Mouse (Mus musculus): ENCODE results near the gene Mdm4. TPM values are rescaled to one million over a fixed set of nuclear protein-coding genes. Genes with fewer than 3 reads are reported as not detected.

The Mdm4 gene
- polyA plus RNA-seq, 1 experiment, result 7.4 TPM

DNA sequence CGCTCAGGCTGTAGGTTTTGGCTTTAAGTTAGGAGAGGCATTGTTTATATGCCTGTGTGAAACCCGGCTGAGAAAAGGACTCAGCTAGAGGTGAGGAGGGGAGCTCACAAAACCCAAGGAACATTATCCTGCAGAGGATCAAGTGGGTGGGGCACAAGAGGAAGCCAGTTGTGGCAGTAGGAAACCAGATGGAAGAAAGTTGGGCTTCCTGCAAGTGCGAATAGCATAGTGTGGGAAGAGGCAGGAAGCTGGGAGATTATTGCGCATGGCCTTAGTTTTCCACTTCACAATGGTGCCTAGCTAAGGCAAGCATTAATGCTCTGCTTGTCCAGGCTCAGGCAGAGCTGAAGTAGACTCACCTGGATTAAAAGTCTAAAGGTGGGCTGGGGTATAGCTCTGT, 30.3 kb upstream of the Mdm4 start:
- TF ChIP-seq FOSL1 (IDR thresholded peaks at IDR 0.05; ENCODE audit: insufficient read depth, low read length, poor library complexity, severe bottlenecking) (no peak), CEBPB (IDR thresholded peaks at IDR 0.05; ENCODE audit: low read depth) (no peak), MYOG (IDR thresholded peaks at IDR 0.05; ENCODE audit: control insufficient read depth, extremely low read depth, insufficient read length) (no peak), MAX (IDR thresholded peaks at IDR 0.05) (no peak), USF1 (IDR thresholded peaks at IDR 0.05; ENCODE audit: low read depth) (no peak), CTCF (IDR thresholded peaks at IDR 0.05; ENCODE audit: control insufficient read depth, insufficient read depth, insufficient read length) (no peak), MYOD1 (IDR thresholded peaks at IDR 0.05; ENCODE audit: control insufficient read depth, insufficient read length, low read depth) (no peak)

DNA sequence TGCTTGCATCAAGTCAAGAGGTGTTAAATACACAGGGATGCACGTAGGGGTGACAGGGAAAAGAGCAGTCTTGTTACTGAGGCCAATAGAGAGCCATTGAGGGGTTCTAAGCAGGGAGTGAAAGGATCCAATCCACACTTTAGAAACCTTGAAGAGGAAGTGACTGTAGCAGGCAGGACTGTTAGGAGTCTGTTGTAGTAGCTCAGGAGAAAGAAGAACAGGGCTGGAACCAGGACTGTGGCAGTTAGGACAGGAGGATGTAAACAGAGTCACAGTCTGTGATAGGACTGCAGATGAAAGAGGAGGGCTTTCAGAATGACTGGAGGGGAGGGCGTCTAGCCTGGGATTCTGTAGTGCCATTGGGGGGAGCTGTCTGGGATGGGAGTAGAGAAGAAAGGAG, 29.2 kb upstream of the Mdm4 start:
- Histone ChIP-seq H3ac (ENCODE audit: control insufficient read depth, insufficient read length, low read depth) (no peak overlapping the region), H3K79me3 (ENCODE audit: low read depth) (no peaks in the 10 kb centered on the region), H3K36me3 (ENCODE audit: control insufficient read depth, insufficient read depth) (no peaks in the 10 kb centered on the region), H3K4me3 (ENCODE audit: insufficient read depth, poor library complexity, severe bottlenecking) (no peak overlapping the region), H3K27me3 (ENCODE audit: control insufficient read depth, insufficient read depth, insufficient read length) (no peaks in the 10 kb centered on the region), H3K79me2 (ENCODE audit: control insufficient read depth, insufficient read depth) (no peaks in the 10 kb centered on the region)
- TF ChIP-seq FOSL1 (IDR thresholded peaks at IDR 0.05; ENCODE audit: insufficient read depth, low read length, poor library complexity, severe bottlenecking) (no peak), CTCF (IDR thresholded peaks at IDR 0.05; ENCODE audit: control insufficient read depth, insufficient read depth, insufficient read length) (no peak), CEBPB (IDR thresholded peaks at IDR 0.05; ENCODE audit: low read depth) (no peak), USF1 (IDR thresholded peaks at IDR 0.05; ENCODE audit: low read depth) (no peak), MAX (IDR thresholded peaks at IDR 0.05) (no peak), MYOG (IDR thresholded peaks at IDR 0.05; ENCODE audit: control insufficient read depth, extremely low read depth, insufficient read length) (no peak), MYOD1 (IDR thresholded peaks at IDR 0.05; ENCODE audit: control insufficient read depth, insufficient read length, low read depth) (no peak)

More for the DNA sequence above, 30.3 kb upstream of the Mdm4 start:
- no peaks in the 10 kb centered on the region for H3K79me2 ChIP-seq (ENCODE audit: control insufficient read depth, insufficient read depth)
- H3K4me3 ChIP-seq (ENCODE audit: insufficient read depth, poor library complexity, severe bottlenecking), result no peak overlapping the region
- no peaks in the 10 kb centered on the region for H3K36me3 ChIP-seq (ENCODE audit: control insufficient read depth, insufficient read depth)
- H3ac ChIP-seq (ENCODE audit: control insufficient read depth, insufficient read length, low read depth), result no peak overlapping the region
- no peaks in the 10 kb centered on the region for H3K27me3 ChIP-seq (ENCODE audit: control insufficient read depth, insufficient read depth, insufficient read length)
- no peaks in the 10 kb centered on the region for H3K79me3 ChIP-seq (ENCODE audit: low read depth)

DNA sequence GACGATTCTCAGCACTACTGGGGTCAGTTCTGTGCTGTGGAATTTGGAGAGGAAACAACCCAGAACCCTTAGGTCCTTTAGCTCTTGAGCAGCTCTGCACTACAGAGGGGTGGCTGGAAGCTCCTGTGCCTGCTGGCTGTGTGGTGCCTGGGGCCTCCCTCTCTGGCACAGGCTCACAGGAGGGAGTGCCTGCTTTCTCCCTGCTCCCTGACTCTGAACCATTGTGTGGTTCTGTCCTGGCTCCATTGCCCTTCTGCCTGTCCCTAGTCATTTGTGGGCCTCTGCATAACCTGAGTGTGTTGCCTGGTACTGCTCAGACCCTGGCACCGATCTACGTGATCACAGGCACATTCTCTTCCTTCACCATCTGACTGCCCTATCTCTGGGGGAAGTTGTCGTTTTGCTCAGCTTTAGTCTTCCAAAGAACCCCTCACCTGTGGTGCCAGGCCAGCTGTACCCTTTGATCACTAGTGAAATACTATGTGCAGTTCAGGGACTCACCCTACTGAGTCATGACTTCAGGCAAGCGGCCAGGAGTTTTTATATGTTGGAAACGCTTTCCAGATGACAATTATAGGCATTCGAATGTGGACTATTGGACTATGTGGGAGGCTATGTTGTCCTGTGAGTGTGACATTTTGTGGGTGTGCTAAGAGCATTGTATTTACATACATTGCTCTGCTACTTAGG, 27.1 kb upstream of the Mdm4 start:
- no peaks in the 10 kb centered on the region for H3K36me3 ChIP-seq (ENCODE audit: control insufficient read depth, insufficient read depth)

DNA sequence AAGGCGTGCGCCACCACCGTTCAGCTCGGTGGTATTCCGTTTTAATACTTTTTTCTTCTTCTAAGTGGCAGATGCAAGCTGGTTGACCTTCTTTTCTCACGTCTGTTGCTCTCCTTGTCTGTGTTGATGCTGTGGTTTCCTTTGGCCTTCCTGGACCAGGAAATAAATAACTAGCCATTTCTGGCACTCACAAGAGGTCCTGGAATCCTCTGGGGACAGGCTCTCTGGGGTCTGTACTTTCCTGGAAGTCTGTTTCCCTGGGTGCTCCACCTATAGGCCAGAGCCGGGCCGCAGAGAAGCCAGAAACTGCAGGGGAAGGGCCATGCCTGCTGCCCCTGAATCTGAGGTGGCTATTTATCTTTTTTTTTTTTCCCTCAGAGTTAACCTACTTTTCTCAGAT, 24.0 kb upstream of the Mdm4 start:
- Histone ChIP-seq H3K79me3 (ENCODE audit: low read depth) (no peaks in the 10 kb centered on the region), H3K4me3 (ENCODE audit: insufficient read depth, poor library complexity, severe bottlenecking) (no peak overlapping the region), H3K36me3 (ENCODE audit: control insufficient read depth, insufficient read depth) (no peaks in the 10 kb centered on the region), H3K79me2 (ENCODE audit: control insufficient read depth, insufficient read depth) (no peaks in the 10 kb centered on the region), H3K27me3 (ENCODE audit: control insufficient read depth, insufficient read depth, insufficient read length) (no peaks in the 10 kb centered on the region), H3ac (ENCODE audit: control insufficient read depth, insufficient read length, low read depth) (no peak overlapping the region)
- TF ChIP-seq CTCF (IDR thresholded peaks at IDR 0.05; ENCODE audit: control insufficient read depth, insufficient read depth, insufficient read length) (no peak), USF1 (IDR thresholded peaks at IDR 0.05; ENCODE audit: low read depth) (no peak), CEBPB (IDR thresholded peaks at IDR 0.05; ENCODE audit: low read depth) (no peak), MYOD1 (IDR thresholded peaks at IDR 0.05; ENCODE audit: control insufficient read depth, insufficient read length, low read depth) (no peak), MYOG (IDR thresholded peaks at IDR 0.05; ENCODE audit: control insufficient read depth, extremely low read depth, insufficient read length) (no peak), MAX (IDR thresholded peaks at IDR 0.05) (no peak), FOSL1 (IDR thresholded peaks at IDR 0.05; ENCODE audit: insufficient read depth, low read length, poor library complexity, severe bottlenecking) (no peak)

More for the DNA sequence above, 27.1 kb upstream of the Mdm4 start:
- H3K79me2 ChIP-seq (ENCODE audit: control insufficient read depth, insufficient read depth), result no peaks in the 10 kb centered on the region
- TF ChIP-seq CEBPB (IDR thresholded peaks at IDR 0.05; ENCODE audit: low read depth), result no peak
- no peak for TF ChIP-seq USF1 (IDR thresholded peaks at IDR 0.05; ENCODE audit: low read depth)
- TF ChIP-seq FOSL1 (IDR thresholded peaks at IDR 0.05; ENCODE audit: insufficient read depth, low read length, poor library complexity, severe bottlenecking), result no peak
- no peak for TF ChIP-seq MAX (IDR thresholded peaks at IDR 0.05)
- TF ChIP-seq MYOD1 (IDR thresholded peaks at IDR 0.05; ENCODE audit: control insufficient read depth, insufficient read length, low read depth), result no peak
- no peak for TF ChIP-seq MYOG (IDR thresholded peaks at IDR 0.05; ENCODE audit: control insufficient read depth, extremely low read depth, insufficient read length)
- no peak for TF ChIP-seq CTCF (IDR thresholded peaks at IDR 0.05; ENCODE audit: control insufficient read depth, insufficient read depth, insufficient read length)
- no peak overlapping the region for H3ac ChIP-seq (ENCODE audit: control insufficient read depth, insufficient read length, low read depth)
- H3K4me3 ChIP-seq (ENCODE audit: insufficient read depth, poor library complexity, severe bottlenecking), result no peak overlapping the region
- no peaks in the 10 kb centered on the region for H3K27me3 ChIP-seq (ENCODE audit: control insufficient read depth, insufficient read depth, insufficient read length)
- no peaks in the 10 kb centered on the region for H3K79me3 ChIP-seq (ENCODE audit: low read depth)

DNA sequence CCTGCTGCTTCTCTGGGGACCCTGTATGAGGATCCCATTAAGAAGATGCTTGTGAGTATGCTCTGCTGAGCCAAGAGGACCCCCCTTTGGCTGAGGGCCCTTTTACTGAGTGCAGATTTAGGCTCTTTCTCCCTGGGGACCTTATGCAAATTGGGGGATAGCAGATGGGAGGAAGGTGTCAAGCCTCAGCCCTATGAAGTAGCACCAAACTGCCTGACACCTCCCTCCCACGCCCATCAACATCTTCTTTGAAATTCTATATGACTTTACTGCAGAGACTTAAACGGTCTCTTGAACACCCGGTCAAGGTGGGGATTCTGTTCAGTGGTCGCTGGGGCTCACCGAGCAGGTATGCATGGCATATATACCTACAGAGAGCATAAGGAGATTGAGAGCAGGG, 22.7 kb upstream of the Mdm4 start:
- no peaks in the 10 kb centered on the region for H3K79me3 ChIP-seq (ENCODE audit: low read depth)
- no peak overlapping the region for H3K4me3 ChIP-seq (ENCODE audit: insufficient read depth, poor library complexity, severe bottlenecking)
- TF ChIP-seq MYOG (IDR thresholded peaks at IDR 0.05; ENCODE audit: control insufficient read depth, extremely low read depth, insufficient read length) (no peak), CTCF (IDR thresholded peaks at IDR 0.05; ENCODE audit: control insufficient read depth, insufficient read depth, insufficient read length) (no peak), MAX (IDR thresholded peaks at IDR 0.05) (no peak), CEBPB (IDR thresholded peaks at IDR 0.05; ENCODE audit: low read depth) (no peak), MYOD1 (IDR thresholded peaks at IDR 0.05; ENCODE audit: control insufficient read depth, insufficient read length, low read depth) (no peak), USF1 (IDR thresholded peaks at IDR 0.05; ENCODE audit: low read depth) (no peak)
- no peak overlapping the region for H3ac ChIP-seq (ENCODE audit: control insufficient read depth, insufficient read length, low read depth)
- no peaks in the 10 kb centered on the region for H3K36me3 ChIP-seq (ENCODE audit: control insufficient read depth, insufficient read depth)
- no peaks in the 10 kb centered on the region for H3K79me2 ChIP-seq (ENCODE audit: control insufficient read depth, insufficient read depth)
- no peaks in the 10 kb centered on the region for H3K27me3 ChIP-seq (ENCODE audit: control insufficient read depth, insufficient read depth, insufficient read length)

Data from C2C12 (cell line).